Mouse (Mus musculus) kidney, embryonic 15.5 days (tissue): Measurements from ENCODE around the gene Rhcg. TPM values are rescaled to one million over a fixed set of nuclear protein-coding genes. Genes with fewer than 3 reads are reported as not detected.
A peak's percentile ranks its signal among the peaks of the same experiment; 100 is the strongest.

ENCODE experiments used
- ATAC-seq: fragments of 200-750 bp; cut with Nextera tagmentation; replicated peaks from 2 replicates; pipeline ENCODE4 v1.8.0; 2017; ENCODE audit warnings: moderate TSS enrichment; ENCODE audit not compliant: low FRiP score
- H3K27ac ChIP-seq: fragments of 300-500 bp; sonication (generic); 2 replicates; pipeline ENCODE4 v1.5.1; 2015; ENCODE audit warnings: mild to moderate bottlenecking, inconsistent platforms
- H3K27me3 ChIP-seq: fragments of 300-500 bp; sonication (generic); 2 replicates; pipeline ENCODE4 v1.6.1; 2015; ENCODE audit warnings: inconsistent platforms
- H3K36me3 ChIP-seq: fragments of 300-500 bp; sonication (generic); 2 replicates; pipeline ENCODE4 v1.6.1; 2015; ENCODE audit warnings: inconsistent platforms
- H3K4me1 ChIP-seq: fragments of 300-500 bp; sonication (generic); 2 replicates; pipeline ENCODE4 v1.6.1; 2015; ENCODE audit warnings: inconsistent platforms
- H3K4me2 ChIP-seq: fragments of 300-500 bp; sonication (generic); 2 replicates; pipeline ENCODE4 v1.6.1; 2015; ENCODE audit warnings: moderate library complexity, mild to moderate bottlenecking, inconsistent platforms
- H3K4me3 ChIP-seq: fragments of 300-500 bp; sonication (generic); replicated peaks from 2 replicates; pipeline ENCODE4 v1.5.1; 2015; ENCODE audit warnings: mild to moderate bottlenecking, inconsistent platforms
- H3K9ac ChIP-seq: fragments of 300-500 bp; sonication (generic); 2 replicates; pipeline ENCODE4 v1.6.1; 2015; ENCODE audit warnings: mild to moderate bottlenecking, inconsistent platforms
- H3K9me3 ChIP-seq: fragments of 300-500 bp; sonication (generic); replicated peaks from 2 replicates; pipeline ENCODE4 v1.6.1; 2016; ENCODE audit warnings: inconsistent platforms
- WGBS: fragments of 180-500 bp; shearing (Covaris S2); methylation state at CpG from one replicate; pipeline ENCODE4 v1.1.7; 2015; ENCODE audit warnings: mixed read lengths; 5-methylcytosine and 5-hydroxymethylcytosine counted together
- polyA plus RNA-seq: library from polyadenylated mRNA; unstranded; fragments of >200 nt; fragmentation: Nextera tagmentation; extraction: Ambion mirVana; gene quantifications from 2 replicates; pipeline ENCODE4 v1.2.1, GENCODE M21; 2015

The Rhcg gene
- polyA plus RNA-seq, result 28.8 and 29.9 TPM in 2 replicates

- Histone ChIP-seq H3K4me1 (peaks cover 13% of the 10 kb centered on the region; the same call in 1 of the 2 replicates), H3K27ac (no peak within 1 kb of the TSS), H3K27me3 (peaks cover 68% of the 10 kb centered on the region), H3K4me2 (peak within 1 kb of the TSS; percentile 58), H3K4me3 (peak within 1 kb of the TSS; percentile 35), H3K9me3 (no peaks in the 10 kb centered on the region), H3K9ac (0 out of 2 replicates have a peak within 1 kb of the TSS, but pooled peaks have one; percentile 26), H3K36me3 (no peaks in the 10 kb centered on the region)
- 8% methylated on average over 33 of the region's 33 CpGs for WGBS
- 0 out of 2 replicates have a peak, but pooled peaks have one; percentile 54 for ATAC-seq
Measured at GRCm38 (mm10) chr7:79617418-79617817, at the start of gene Rhcg. Rhcg (minus strand) TSS chr7:79617657.

GRCm38 (mm10) chr7:79666690-79667089 is 49.2 kb upstream of the Rhcg start:
- H3K27me3 ChIP-seq, result no peaks in the 10 kb centered on the region
- no peaks in the 10 kb centered on the region for H3K9me3 ChIP-seq
- no peak overlapping the region for H3K4me3 ChIP-seq
- no peak overlapping the region for H3K27ac ChIP-seq
- no peak overlapping the region for H3K4me2 ChIP-seq
- ATAC-seq, result no peak
- peaks cover 63% of the 10 kb centered on the region for H3K36me3 ChIP-seq
- peaks cover 25% of the 10 kb centered on the region for H3K4me1 ChIP-seq
- H3K9ac ChIP-seq, result no peak overlapping the region

GRCm38 (mm10) chr7:79661253-79661890 is 43.9 kb upstream of the Rhcg start:
- Histone ChIP-seq H3K9me3 (no peaks in the 10 kb centered on the region), H3K27me3 (no peaks in the 10 kb centered on the region), H3K36me3 (peaks cover 13% of the 10 kb centered on the region; the same call in 1 of the 2 replicates), H3K9ac (peak overlapping the region; percentile 75), H3K4me3 (peak overlapping the region; percentile 83), H3K27ac (no peak overlapping the region), H3K4me1 (peaks cover 36% of the 10 kb centered on the region), H3K4me2 (peak overlapping the region; percentile 78)
- ATAC-seq, result no peak
- 13% methylated on average over 5 of the region's 5 CpGs for WGBS

- no peaks in the 10 kb centered on the region for H3K27me3 ChIP-seq
- H3K4me3 ChIP-seq, result peak overlapping the region; percentile 83
- H3K27ac ChIP-seq, result peak overlapping the region; percentile 49
- H3K9ac ChIP-seq, result peak overlapping the region; percentile 75
- H3K4me2 ChIP-seq, result peak overlapping the region; percentile 78
- under 1% methylated on average over 73 of the region's 73 CpGs for WGBS
- ATAC-seq, result peak; percentile 54; the same call in 1 of the 2 replicates
- H3K9me3 ChIP-seq, result no peaks in the 10 kb centered on the region
- peaks cover 5% of the 10 kb centered on the region; the same call in 1 of the 2 replicates for H3K36me3 ChIP-seq
- peaks cover 36% of the 10 kb centered on the region for H3K4me1 ChIP-seq
Measured at GRCm38 (mm10) chr7:79660291-79661150, 43.1 kb upstream of the Rhcg start.

GRCm38 (mm10) chr7:79659578-79660290 is 42.3 kb upstream of the Rhcg start, which contains the start of gene Ticrr:
Ticrr (plus strand) TSS chr7:79660196.
- H3K9me3 ChIP-seq, result no peaks in the 10 kb centered on the region
- WGBS, result under 1% methylated on average over 39 of the region's 39 CpGs
- H3K27ac ChIP-seq, result peak within 1 kb of the TSS; percentile 49
- peak within 1 kb of the TSS; percentile 75 for H3K9ac ChIP-seq
- H3K4me1 ChIP-seq, result peaks cover 36% of the 10 kb centered on the region
- H3K27me3 ChIP-seq, result no peaks in the 10 kb centered on the region
- peak within 1 kb of the TSS; percentile 83 for H3K4me3 ChIP-seq
- peak; percentile 99 for ATAC-seq
- H3K36me3 ChIP-seq, result 0 out of 2 replicates have a peak, but pooled peaks cover 4% of the 10 kb centered on the region
- H3K4me2 ChIP-seq, result peak within 1 kb of the TSS; percentile 78

- ATAC-seq, result no peak
- H3K4me3 ChIP-seq, result no peak overlapping the region
Measured at GRCm38 (mm10) chr7:79654586-79654985, 37.1 kb upstream of the Rhcg start.

GRCm38 (mm10) chr7:79654185-79654584 is 36.7 kb upstream of the Rhcg start:
- Histone ChIP-seq H3K9ac (no peak overlapping the region), H3K36me3 (no peaks in the 10 kb centered on the region), H3K4me1 (peaks cover 3% of the 10 kb centered on the region), H3K9me3 (no peaks in the 10 kb centered on the region), H3K27ac (no peak overlapping the region), H3K4me3 (no peak overlapping the region), H3K27me3 (no peaks in the 10 kb centered on the region), H3K4me2 (no peak overlapping the region)
- ATAC-seq, result no peak
- 79% methylated on average over 1 of the region's 1 CpGs for WGBS

More at GRCm38 (mm10) chr7:79654586-79654985, 37.1 kb upstream of the Rhcg start:
- Histone ChIP-seq H3K27me3 (no peaks in the 10 kb centered on the region), H3K27ac (no peak overlapping the region), H3K9ac (no peak overlapping the region), H3K4me2 (no peak overlapping the region), H3K36me3 (no peaks in the 10 kb centered on the region), H3K4me1 (peaks cover 4% of the 10 kb centered on the region), H3K9me3 (no peaks in the 10 kb centered on the region)
- 50% methylated on average over 1 of the region's 1 CpGs for WGBS

- Histone ChIP-seq H3K4me2 (no peak overlapping the region), H3K9me3 (no peaks in the 10 kb centered on the region), H3K36me3 (no peaks in the 10 kb centered on the region), H3K27me3 (no peaks in the 10 kb centered on the region), H3K27ac (no peak overlapping the region), H3K4me3 (no peak overlapping the region), H3K4me1 (0 out of 2 replicates have a peak, but pooled peaks cover 3% of the 10 kb centered on the region), H3K9ac (no peak overlapping the region)
- ATAC-seq, result no peak
- 8% methylated on average over 3 of the region's 3 CpGs for WGBS
Measured at GRCm38 (mm10) chr7:79649005-79649404, 31.5 kb upstream of the Rhcg start.

GRCm38 (mm10) chr7:79647233-79647632 is 29.8 kb upstream of the Rhcg start:
- 79% methylated on average over 3 of the region's 3 CpGs for WGBS
- peak; percentile 87 for ATAC-seq

GRCm38 (mm10) chr7:79631773-79632348 is 14.4 kb upstream of the Rhcg start:
- Histone ChIP-seq H3K27ac (0 out of 2 replicates have a peak overlapping the region, but pooled peaks have one; percentile 51), H3K9me3 (no peaks in the 10 kb centered on the region)
- ATAC-seq, result peak; percentile 85

More at GRCm38 (mm10) chr7:79647233-79647632, 29.8 kb upstream of the Rhcg start:
- Histone ChIP-seq H3K4me3 (no peak overlapping the region), H3K9me3 (no peaks in the 10 kb centered on the region), H3K27ac (peak overlapping the region; percentile 75), H3K4me2 (no peak overlapping the region), H3K36me3 (no peaks in the 10 kb centered on the region), H3K4me1 (0 out of 2 replicates have a peak, but pooled peaks cover 3% of the 10 kb centered on the region), H3K27me3 (no peaks in the 10 kb centered on the region), H3K9ac (no peak overlapping the region)

GRCm38 (mm10) chr7:79628271-79628913 is 10.9 kb upstream of the Rhcg start:
- H3K36me3 ChIP-seq, result no peaks in the 10 kb centered on the region
- 52% methylated on average over 4 of the region's 4 CpGs for WGBS

More at GRCm38 (mm10) chr7:79631773-79632348, 14.4 kb upstream of the Rhcg start:
- Histone ChIP-seq H3K9ac (no peak overlapping the region), H3K4me1 (0 out of 2 replicates have a peak, but pooled peaks cover 2% of the 10 kb centered on the region), H3K4me2 (no peak overlapping the region), H3K36me3 (no peaks in the 10 kb centered on the region), H3K27me3 (peaks cover 6% of the 10 kb centered on the region; the same call in 1 of the 2 replicates), H3K4me3 (no peak overlapping the region)
- WGBS, result 17% methylated on average over 13 of the region's 13 CpGs

More at GRCm38 (mm10) chr7:79628271-79628913, 10.9 kb upstream of the Rhcg start:
- H3K27ac ChIP-seq, result peak overlapping the region; percentile 30
- H3K4me1 ChIP-seq, result 0 out of 2 replicates have a peak, but pooled peaks cover 2% of the 10 kb centered on the region
- H3K4me3 ChIP-seq, result no peak overlapping the region
- ATAC-seq, result peak; percentile 43; the same call in 1 of the 2 replicates
- H3K27me3 ChIP-seq, result no peaks in the 10 kb centered on the region
- no peak overlapping the region for H3K4me2 ChIP-seq
- no peaks in the 10 kb centered on the region for H3K9me3 ChIP-seq
- H3K9ac ChIP-seq, result no peak overlapping the region
